Mouse (Mus musculus): ENCODE data around the gene Golga5.

The Golga5 gene

GRCm38 (mm10) chr12:102468894-102469764 lies at the start of gene Golga5:
TSS of gene Golga5 (plus strand) at chr12:102469135.
- DNase-seq, result peak; percentile 96 to 98

DNA sequence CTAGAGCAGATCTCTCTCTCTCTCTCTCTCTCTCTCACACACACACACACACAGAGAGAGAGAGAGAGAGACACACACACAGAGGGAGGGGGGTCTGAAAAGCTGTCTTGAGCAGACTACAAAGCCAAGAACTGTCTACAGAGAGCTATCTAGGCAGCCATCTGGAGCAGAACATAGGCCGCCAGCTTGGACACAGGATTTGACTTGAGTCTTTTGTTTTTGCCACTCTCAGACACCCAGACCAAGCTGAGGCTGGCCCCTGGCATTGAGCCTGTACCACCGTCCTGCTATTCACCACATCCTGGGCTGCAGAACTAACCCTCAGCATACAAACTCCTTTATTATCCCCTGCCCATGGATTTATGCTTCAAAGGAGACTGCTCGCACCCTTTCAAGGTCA lies 49.4 kb upstream of the Golga5 start:
- peak; percentile 48 to 57 for DNase-seq

- DNase-seq, result no peak
These were observed 48.6 kb upstream of the Golga5 start for GRCm38 (mm10) chr12:102420168-102420890.

DNA sequence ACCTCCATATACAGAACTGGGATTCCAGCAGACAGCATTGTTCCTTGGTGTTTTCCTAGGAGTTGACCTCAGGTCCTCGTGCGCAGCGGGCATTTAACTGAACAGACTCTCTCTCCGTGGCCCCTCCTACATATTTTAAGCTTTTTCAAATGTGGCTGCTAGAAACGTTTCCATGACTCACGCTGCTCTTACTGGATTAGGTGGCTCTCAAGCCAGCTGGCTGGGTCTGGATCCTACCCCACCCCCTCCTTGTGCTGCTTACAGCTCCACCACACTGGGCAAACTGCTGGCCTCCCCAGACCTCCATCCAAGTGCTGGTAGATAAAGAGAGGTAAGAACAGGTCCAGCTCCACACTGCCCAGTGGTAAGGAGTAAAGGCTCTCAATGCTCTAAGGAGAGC lies 46.9 kb upstream of the Golga5 start:
- peak; percentile 24 to 26 for DNase-seq

GRCm38 (mm10) chr12:102422623-102423320 lies 46.2 kb upstream of the Golga5 start:
- no peak for DNase-seq

DNA sequence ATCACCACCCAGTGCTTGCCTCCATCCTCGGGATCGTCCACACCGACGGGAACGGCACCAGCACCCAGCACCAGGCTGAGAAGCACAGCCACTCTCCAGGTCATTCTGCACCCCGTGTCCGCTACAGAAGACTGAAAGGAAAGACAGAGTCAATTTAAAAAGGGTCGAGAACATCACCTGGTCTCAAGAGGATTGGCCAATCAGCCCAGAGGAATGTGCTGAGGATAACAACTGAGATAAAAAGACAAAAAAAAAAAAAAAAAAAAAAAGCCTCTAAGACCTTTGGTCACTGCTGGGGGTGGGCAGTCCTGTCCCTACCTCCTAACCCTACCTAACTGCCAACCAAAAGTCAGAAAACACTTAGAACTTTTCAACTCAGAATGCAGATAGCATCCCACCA lies 45.3 kb upstream of the Golga5 start:
- no peak for DNase-seq

- DNase-seq, result no peak
These were observed 44.5 kb upstream of the Golga5 start for GRCm38 (mm10) chr12:102424456-102424855.

GRCm38 (mm10) chr12:102425048-102425578 lies 43.8 kb upstream of the Golga5 start:
- no peak for DNase-seq

- DNase-seq, result no peak
These were observed 42.6 kb upstream of the Golga5 start for GRCm38 (mm10) chr12:102426285-102426684.

DNA sequence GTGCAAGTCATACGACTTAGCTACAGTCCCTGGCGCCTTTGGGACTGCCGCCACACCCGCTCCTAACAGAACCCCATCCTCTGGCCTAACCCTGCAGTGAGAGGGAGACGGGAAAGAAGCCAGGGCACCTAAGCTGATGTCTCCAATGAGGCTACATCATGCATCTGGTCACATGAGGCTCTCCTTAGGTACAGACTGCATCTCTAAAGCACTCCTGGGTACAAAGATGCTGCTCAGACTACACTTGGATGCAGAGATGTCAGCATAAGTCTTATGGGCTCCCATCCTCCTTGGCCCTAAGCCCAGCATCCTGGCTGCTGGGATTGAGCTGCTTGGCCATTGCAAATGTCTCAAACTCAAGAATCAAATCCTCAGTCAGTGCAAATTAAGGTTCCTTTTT lies 39.3 kb upstream of the Golga5 start:
- no peak for DNase-seq

DNA sequence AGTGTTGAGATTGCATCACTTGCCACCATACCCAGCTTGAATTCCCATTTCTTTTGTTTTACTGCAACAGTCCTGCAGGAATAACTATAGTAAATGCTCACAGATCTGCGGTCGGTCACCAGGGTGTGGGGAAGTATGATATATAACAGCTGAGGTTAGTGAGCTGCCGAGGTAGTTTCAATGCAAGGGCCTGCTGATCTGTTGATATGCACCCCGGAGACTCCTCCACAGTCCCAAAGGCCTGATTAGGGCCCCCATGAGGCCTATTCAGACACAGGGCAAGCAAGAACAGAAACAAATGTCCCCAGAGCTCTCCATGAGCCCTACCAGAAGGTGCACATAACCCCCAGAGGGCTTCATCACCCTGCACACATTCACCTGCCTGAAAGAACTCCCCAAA lies 38.7 kb upstream of the Golga5 start:
- no peak for DNase-seq

- no peak for DNase-seq
These were observed 36.7 kb upstream of the Golga5 start for GRCm38 (mm10) chr12:102432238-102432637.

DNA sequence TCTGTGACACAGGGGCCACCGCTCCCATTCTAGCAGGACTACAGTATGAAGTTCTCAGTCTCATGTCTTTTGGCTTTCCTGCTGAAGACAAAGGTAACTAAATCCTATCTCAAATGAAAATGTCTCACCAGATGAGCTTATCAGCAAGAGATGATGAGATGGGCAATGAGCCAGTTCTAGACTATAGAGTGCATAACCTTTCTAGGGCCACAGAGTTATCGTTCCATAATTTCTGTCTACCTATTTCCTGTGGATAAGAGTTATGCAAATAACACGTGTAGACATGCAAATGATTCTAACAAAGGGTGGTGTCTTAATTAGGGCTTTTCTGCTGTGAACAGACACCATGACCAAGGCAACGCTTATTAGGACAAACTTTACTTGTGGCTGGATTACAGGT lies 34.8 kb upstream of the Golga5 start:
- no peak for DNase-seq

DNA sequence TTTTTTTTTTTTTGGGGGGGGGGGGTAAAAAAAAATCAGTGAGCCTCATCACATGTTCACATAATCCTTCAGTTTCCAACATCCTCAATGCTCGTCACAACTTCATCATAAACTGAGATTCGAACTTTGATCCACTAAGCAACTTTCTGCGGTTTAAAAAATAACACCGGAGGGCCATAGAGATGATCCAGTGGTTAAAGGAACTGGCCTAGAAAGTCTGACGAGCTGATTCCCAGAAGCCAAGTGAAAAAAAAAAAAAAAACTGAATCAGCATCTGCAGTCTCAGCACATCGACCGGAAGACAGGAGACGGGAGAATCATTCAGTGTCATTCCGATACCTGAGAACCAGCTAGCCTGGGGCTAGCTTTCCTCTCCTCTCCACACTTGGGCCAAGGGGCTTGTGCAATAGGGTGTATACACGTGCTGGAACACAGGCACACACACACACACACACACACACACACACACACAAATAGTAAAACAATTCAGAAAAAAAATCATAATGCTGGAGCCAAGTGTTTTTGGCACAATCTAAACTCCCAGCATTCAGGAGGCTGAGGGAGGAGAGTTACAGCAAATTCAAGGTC lies 31.9 kb upstream of the Golga5 start:
- no peak for DNase-seq

GRCm38 (mm10) chr12:102437952-102438351 lies 31.0 kb upstream of the Golga5 start:
- no peak for DNase-seq

- DNase-seq, result no peak
These were observed 29.8 kb upstream of the Golga5 start for GRCm38 (mm10) chr12:102438983-102439631.

GRCm38 (mm10) chr12:102439632-102440023 lies 29.3 kb upstream of the Golga5 start, which contains the start of gene Lgmn:
TSS of gene Lgmn (minus strand) at chr12:102439813.
- peak; percentile 100 for DNase-seq

GRCm38 (mm10) chr12:102440551-102440950 lies 28.4 kb upstream of the Golga5 start:
- no peak for DNase-seq

- no peak for DNase-seq
These were observed 27.8 kb upstream of the Golga5 start for GRCm38 (mm10) chr12:102441141-102441540.

DNA sequence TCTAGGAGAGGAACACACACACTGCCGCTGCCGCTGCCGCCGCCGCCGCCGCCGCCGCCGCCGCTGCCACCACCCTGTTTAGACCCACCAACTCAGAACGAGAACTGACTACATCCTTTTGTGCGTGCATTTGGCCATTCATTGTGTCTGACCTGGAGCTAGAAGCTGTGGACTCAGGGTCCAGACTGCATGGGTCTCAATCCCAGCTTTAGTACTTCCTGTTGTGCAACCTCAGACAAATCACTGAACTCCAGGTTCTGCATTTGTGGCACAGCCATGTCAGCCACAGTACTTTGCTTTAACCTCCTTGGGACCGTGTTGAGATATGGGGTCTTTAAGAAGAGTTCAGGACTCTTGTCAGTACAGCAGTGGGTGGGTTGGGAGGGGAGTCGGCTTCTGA lies 26.3 kb upstream of the Golga5 start:
- no peak for DNase-seq

DNA sequence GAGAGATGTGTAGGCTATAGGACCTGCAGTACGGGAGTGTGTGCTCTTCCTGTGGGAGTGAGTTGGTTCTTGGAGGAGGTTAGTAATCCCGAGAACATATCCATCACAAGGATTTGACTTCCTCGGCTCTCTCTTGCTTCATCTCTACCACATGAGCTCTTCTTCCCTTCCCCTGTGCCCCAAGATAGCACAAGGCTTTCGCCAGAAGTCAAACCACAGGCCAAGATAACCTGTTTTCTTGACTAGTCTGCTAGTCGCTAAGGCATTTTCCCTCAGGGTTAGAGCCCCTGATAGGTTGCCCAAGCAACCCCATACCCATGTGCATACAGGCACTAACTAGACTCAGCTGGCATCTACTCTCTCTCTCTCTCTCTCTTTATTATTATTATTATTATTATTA lies 25.3 kb upstream of the Golga5 start:
- DNase-seq, result no peak

GRCm38 (mm10) chr12:102445436-102445835 lies 23.5 kb upstream of the Golga5 start:
- no peak for DNase-seq

All from cerebellum, postnatal 36 days (tissue).